Mouse (Mus musculus) hindbrain, embryonic 16.5 days (tissue): ENCODE measurements around the gene Rasgef1b. TPM values are rescaled to one million over a fixed set of nuclear protein-coding genes. Genes with fewer than 3 reads are reported as not detected.

ENCODE experiments used
- ATAC-seq: fragments of 200-750 bp; cut with Nextera tagmentation; 2 replicates; pipeline ENCODE4 v1.8.0; 2017; ENCODE audit warnings: moderate TSS enrichment, moderate library complexity
- H3K27ac ChIP-seq: fragments of 300-500 bp; sonication (generic); 2 replicates; pipeline ENCODE4 v1.5.1; 2014; ENCODE audit warnings: low read depth, mild to moderate bottlenecking, control low read depth, low read length, moderate library complexity
- H3K27me3 ChIP-seq: fragments of 300-500 bp; sonication (generic); replicated peaks from 2 replicates; pipeline ENCODE4 v1.6.1; 2014; ENCODE audit warnings: low read length; ENCODE audit not compliant: control insufficient read depth, insufficient read depth
- H3K36me3 ChIP-seq: fragments of 300-500 bp; sonication (generic); 2 replicates; pipeline ENCODE4 v1.6.1; 2014; ENCODE audit warnings: mild to moderate bottlenecking, low read length, moderate library complexity, mixed read lengths; ENCODE audit not compliant: control insufficient read depth, insufficient read depth
- H3K4me1 ChIP-seq: fragments of 300-500 bp; sonication (generic); 2 replicates; pipeline ENCODE4 v1.6.1; 2014; ENCODE audit warnings: low read depth, low read length; ENCODE audit not compliant: control insufficient read depth, insufficient read depth
- H3K4me2 ChIP-seq: fragments of 300-500 bp; sonication (generic); 2 replicates; pipeline ENCODE4 v1.6.1; 2014; ENCODE audit warnings: mild to moderate bottlenecking, low read length, control low read depth, moderate library complexity
- H3K4me3 ChIP-seq: fragments of 300-500 bp; sonication (generic); 2 replicates; pipeline ENCODE4 v1.5.1; 2014; ENCODE audit warnings: mild to moderate bottlenecking, low read length, control low read depth, moderate library complexity
- H3K9ac ChIP-seq: fragments of 300-500 bp; sonication (generic); 2 replicates; pipeline ENCODE4 v1.6.1; 2014; ENCODE audit warnings: low read depth, mild to moderate bottlenecking, control low read depth, low read length, moderate library complexity
- H3K9me3 ChIP-seq: fragments of 300-500 bp; sonication (generic); 2 replicates; pipeline ENCODE4 v1.6.1; 2014; ENCODE audit warnings: mild to moderate bottlenecking, low read length, moderate library complexity; ENCODE audit not compliant: control insufficient read depth
- WGBS: fragments of 180-500 bp; shearing (Covaris S2); extraction: QIAGEN DNeasy Blood & Tissue Kit; methylation state at CpG from one replicate; pipeline ENCODE4 v1.1.7; 2014; 5-methylcytosine and 5-hydroxymethylcytosine counted together
- polyA plus RNA-seq: library from polyadenylated mRNA; unstranded; fragments of >200 nt; fragmentation: Nextera tagmentation; extraction: Ambion mirVana; gene quantifications from 2 replicates; pipeline ENCODE4 v1.2.1, GENCODE M21; 2015

Rasgef1b gene
- polyA plus RNA-seq, 1 experiment from 2014 or later = 43.5 TPM

DNA sequence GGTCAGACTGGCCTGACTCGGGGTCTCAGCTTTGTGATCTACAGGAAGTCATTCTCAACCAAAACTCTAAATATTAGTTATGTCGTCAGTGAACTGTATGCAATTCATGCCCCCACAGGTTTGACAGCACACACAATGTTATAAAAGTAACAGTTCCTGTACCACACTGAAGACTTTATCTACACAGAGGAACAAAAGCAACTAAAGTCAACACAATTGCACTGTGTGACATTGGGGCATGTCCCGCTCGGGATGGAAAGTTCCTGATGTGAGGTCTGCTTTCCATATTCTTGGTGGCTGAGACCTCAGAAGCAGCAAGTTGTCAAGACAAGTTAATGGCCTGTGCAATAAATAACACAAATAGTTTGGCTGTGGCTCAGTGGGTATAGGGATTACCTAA, 559.0 kb downstream of the Rasgef1b start:
- H3K4me1 ChIP-seq = no peaks in the 10 kb centered on the region
- H3K27ac ChIP-seq = no peak overlapping the region
- H3K4me2 ChIP-seq = no peak overlapping the region
- no peaks in the 10 kb centered on the region for H3K36me3 ChIP-seq
- no peak for ATAC-seq
- H3K4me3 ChIP-seq = no peak overlapping the region
- no peak overlapping the region for H3K9ac ChIP-seq
- H3K9me3 ChIP-seq = no peaks in the 10 kb centered on the region
- WGBS = 86% methylated on average over 4 of the region's 4 CpGs
- H3K27me3 ChIP-seq = no peaks in the 10 kb centered on the region

DNA sequence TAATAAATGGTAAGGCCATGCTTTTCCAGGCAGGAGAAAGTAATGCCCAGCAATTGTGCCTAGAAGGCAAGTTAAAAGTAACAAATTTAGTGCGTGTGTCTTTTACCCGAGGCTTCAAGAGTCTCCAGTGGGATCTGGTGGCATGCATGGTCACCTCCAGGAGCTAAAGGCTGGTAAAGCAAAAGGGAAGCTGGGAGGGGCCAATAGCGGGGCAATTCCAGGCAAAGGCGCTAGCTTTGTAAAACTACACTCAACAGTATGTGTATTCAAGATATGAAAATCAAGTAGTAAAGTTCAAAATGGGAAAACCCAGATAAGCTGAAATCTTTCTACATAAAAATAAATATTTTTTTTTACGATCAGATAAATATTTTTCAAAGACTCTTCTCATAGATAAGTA, 561.1 kb downstream of the Rasgef1b start:
- H3K36me3 ChIP-seq = no peaks in the 10 kb centered on the region
- H3K4me1 ChIP-seq = no peaks in the 10 kb centered on the region
- H3K4me3 ChIP-seq = no peak overlapping the region
- 96% methylated on average over 5 of the region's 5 CpGs for WGBS
- no peak for ATAC-seq
- H3K27ac ChIP-seq = no peak overlapping the region
- H3K27me3 ChIP-seq = no peaks in the 10 kb centered on the region
- no peak overlapping the region for H3K9ac ChIP-seq
- no peak overlapping the region for H3K4me2 ChIP-seq
- no peaks in the 10 kb centered on the region for H3K9me3 ChIP-seq

Other genes with a start within 250 kb of the Rasgef1b start
- 0.34 and 0.61 TPM in 2 replicates for gene Vamp9, start 177.2 kb upstream of the Rasgef1b start, polyA plus RNA-seq
- 28.9 and 81.2 TPM in 2 replicates for gene Hnrnpd, start 249.9 kb upstream of the Rasgef1b start, polyA plus RNA-seq
- gene 4930524J08Rik, start 250.0 kb upstream of the Rasgef1b start, polyA plus RNA-seq = 2.7 and 2.8 TPM in 2 replicates